Mouse (Mus musculus) cerebellum, adult 2 months (tissue): ENCODE measurements at regions not wholly inside any gene's neighbourhood (a gene's known extent, or its start where the extent isn't known, plus 50 kb on each side); places are given as distances from the start of the nearest gene placed in this dataset.

ENCODE experiments used
- CTCF ChIP-seq: fragments of 200-500 bp; IDR thresholded peaks from 2 replicates; pipeline ENCODE4 v1.5.1; 2011; ENCODE audit warnings: low read depth, mild to moderate bottlenecking, control low read depth, low read length, moderate library complexity, borderline replicate concordance; ENCODE audit not compliant: insufficient read depth
- POLR2A ChIP-seq: fragments of 200-500 bp; IDR thresholded peaks from 2 replicates; pipeline ENCODE4 v1.6.1; 2011; ENCODE audit warnings: low read length, control low read depth, borderline replicate concordance; ENCODE audit not compliant: insufficient read depth

- no peak for TF ChIP-seq CTCF
- no peak for TF ChIP-seq POLR2A
Observed at GRCm38 (mm10) chr12:48099727-48100126, 1281.0 kb upstream of the Nova1 start.
